Mouse (Mus musculus) spleen, adult 2 months (tissue): ENCODE data around the gene Gp1ba.

Experiments
- CTCF ChIP-seq: fragments of 200-500 bp; IDR thresholded peaks from 2 replicates; pipeline ENCODE4 v1.5.1; 2011; ENCODE audit warnings: mild to moderate bottlenecking, inconsistent platforms; ENCODE audit not compliant: insufficient read depth, insufficient read length, insufficient replicate concordance; ENCODE audit errors: extremely low read depth
- POLR2A ChIP-seq: fragments of 200-500 bp; IDR thresholded peaks from 2 replicates; pipeline ENCODE4 v1.6.1; 2011; ENCODE audit warnings: low read depth, low read length, inconsistent platforms

DNA sequence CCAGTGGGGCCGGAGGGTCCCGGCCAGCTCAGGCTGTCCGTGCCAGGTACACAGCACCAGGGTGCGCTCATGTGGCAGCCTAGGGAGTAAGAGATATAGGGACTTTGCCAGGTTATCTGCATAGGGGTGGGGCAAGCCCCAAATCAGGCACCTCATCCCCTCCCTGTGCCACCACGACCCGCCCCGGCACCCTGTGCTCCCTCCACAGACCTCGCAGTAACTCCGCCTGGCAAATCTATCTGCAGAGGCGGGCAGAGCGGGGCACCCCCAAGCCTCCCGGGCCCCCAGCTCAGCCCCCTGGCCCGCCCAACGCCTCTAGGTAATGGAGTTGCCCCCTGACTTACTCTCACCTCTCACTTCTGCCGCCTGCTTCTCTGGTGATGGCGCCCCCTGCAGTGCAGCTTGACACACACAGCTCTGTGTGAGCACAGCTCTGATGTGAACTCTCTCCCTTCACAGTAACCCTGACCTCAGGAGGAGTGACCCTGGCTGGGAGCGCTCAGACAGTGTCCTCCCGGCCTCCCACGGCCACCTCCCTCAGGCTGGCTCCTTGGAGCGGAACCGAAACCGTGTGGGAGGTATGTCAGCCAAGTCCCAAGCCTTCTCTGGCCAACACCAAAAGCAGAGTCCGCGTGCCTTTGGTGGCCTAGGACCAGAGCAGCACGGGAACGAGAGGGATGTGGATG is 30.4 kb upstream of the Gp1ba start:
- TF ChIP-seq CTCF = peak; percentile 19; the same call in 1 of the 2 replicates
- no peak for TF ChIP-seq POLR2A
